Comparison of ENCODE assay signal across 12 mouse cellular contexts in genomic region chr7:16337733-16338132, GRCm38 (mm10). TPM values are rescaled to one million over a fixed set of nuclear protein-coding genes. Genes with fewer than 3 reads are reported as not detected.
DNase-seq lines count a peak whose midpoint lies in the region; ATAC-seq and TF ChIP-seq lines count a peak whose summit lies in the region.
"Had no signal": no experiment of that assay in that cellular context is flagged by ENCODE, and none has a peak within 500 bp of the region (broad histone marks: within the 10 kb centered on the region; RNA-seq: fewer than 3 reads in every experiment).

No protein-coding gene starts in this region.

- no peaks in the 10 kb centered on the region for H3K36me3 ChIP-seq in heart, adult 2 months (ENCODE audit: control insufficient read depth, insufficient read depth, low read length)
- peaks cover 43% of the 10 kb centered on the region for H3K36me3 ChIP-seq in midbrain, embryonic 14.5 days (ENCODE audit: control insufficient read depth, insufficient read depth, low read length)
- peaks cover 94% of the 10 kb centered on the region for H3K36me3 ChIP-seq in midbrain, embryonic 10.5 days

- no peak overlapping the region for H3K4me3 ChIP-seq in heart, adult 2 months
- H3K4me3 ChIP-seq in midbrain, embryonic 14.5 days (replicated peaks; ENCODE audit: low read depth, low read length), result no peak overlapping the region
- H3K4me3 ChIP-seq in midbrain, embryonic 10.5 days, result no peak overlapping the region
- H3K4me3 ChIP-seq: heart, embryonic 15.5 days; limb, embryonic 10.5 days had no signal

- H3K4me2 ChIP-seq in midbrain, embryonic 14.5 days (ENCODE audit: low read length), result no peak overlapping the region
- H3K4me2 ChIP-seq: heart, embryonic 15.5 days had no signal

- no peaks in the 10 kb centered on the region for H3K27me3 ChIP-seq in heart, adult 2 months (ENCODE audit: control insufficient read depth, insufficient read depth, low read length)
- H3K27me3 ChIP-seq in midbrain, embryonic 14.5 days (ENCODE audit: control insufficient read depth, insufficient read depth, low read length), result no peaks in the 10 kb centered on the region
- no peaks in the 10 kb centered on the region for H3K27me3 ChIP-seq in midbrain, embryonic 10.5 days (ENCODE audit: low read depth, poor library complexity, severe bottlenecking)
- H3K27me3 ChIP-seq: heart, embryonic 15.5 days had no signal

- no peak for DNase-seq in heart, adult 2 months
- DNase-seq in heart, postnatal 14 days, result no peak
- peak; percentile 35 for DNase-seq in midbrain, embryonic 14.5 days
- no peak for DNase-seq in midbrain, embryonic 10.5 days (ENCODE audit: low spot score)
- peak; percentile 70 for DNase-seq in ZHBTc4 (ENCODE audit: low read depth, low spot score)
- DNase-seq in thymus, postnatal 14 days, result peak; percentile 19
- DNase-seq in Muller cell, postnatal 12 days (ENCODE audit: inconsistent ontology term), result no peak
- DNase-seq: right cerebral cortex, adult 18-20 months had no signal

- ATAC-seq in midbrain, embryonic 14.5 days (ENCODE audit: low FRiP score, low TSS enrichment), result no peak
- ATAC-seq in granulocyte monocyte progenitor cell, adult 5-6 weeks (replicated peaks; ENCODE audit: poor library complexity, severe bottlenecking), result no peak
- ATAC-seq: inflammation-experienced regulatory T-cells, adult 6 months had no signal

- no peak for TF ChIP-seq POLR2A in heart, adult 2 months (IDR thresholded peaks at IDR 0.05; ENCODE audit: insufficient read depth, low read depth, low read length)

- peak; percentile 43 for TF ChIP-seq CTCF in heart, adult 2 months (IDR thresholded peaks at IDR 0.05)

- no peaks in the 10 kb centered on the region for H3K79me2 ChIP-seq in heart, adult 2 months (replicated peaks; ENCODE audit: control insufficient read depth, insufficient read depth, low read length)

- WGBS in heart, adult 2 months, result 68% methylated on average over 2 of the region's 2 CpGs
- 71% methylated on average over 2 of the region's 2 CpGs for WGBS in midbrain, embryonic 14.5 days
- WGBS in midbrain, embryonic 10.5 days, result 76% methylated on average over 2 of the region's 2 CpGs

- no peaks in the 10 kb centered on the region for H3K9me3 ChIP-seq in midbrain, embryonic 14.5 days (ENCODE audit: control insufficient read depth, low read length)
- no peaks in the 10 kb centered on the region for H3K9me3 ChIP-seq in midbrain, embryonic 10.5 days (replicated peaks)
- H3K9me3 ChIP-seq: heart, embryonic 15.5 days; limb, embryonic 10.5 days had no signal

- no peak overlapping the region for H3K27ac ChIP-seq in heart, adult 2 months
- no peak overlapping the region for H3K27ac ChIP-seq in midbrain, embryonic 14.5 days (replicated peaks; ENCODE audit: low read depth, low read length)
- H3K27ac ChIP-seq in midbrain, embryonic 10.5 days (replicated peaks), result no peak overlapping the region
- H3K27ac ChIP-seq: heart, embryonic 15.5 days; limb, embryonic 10.5 days had no signal

- TF ChIP-seq EP300 in heart, adult 2 months (IDR thresholded peaks at IDR 0.05; ENCODE audit: insufficient read depth, low read depth, low read length), result no peak

- no peaks in the 10 kb centered on the region for H3K4me1 ChIP-seq in heart, adult 2 months (ENCODE audit: control insufficient read depth, insufficient read depth, low read length)
- no peaks in the 10 kb centered on the region for H3K4me1 ChIP-seq in midbrain, embryonic 14.5 days (ENCODE audit: control insufficient read depth, insufficient read depth, low read length)
- no peaks in the 10 kb centered on the region for H3K4me1 ChIP-seq in midbrain, embryonic 10.5 days
- H3K4me1 ChIP-seq: limb, embryonic 10.5 days had no signal

- intact Hi-C loops in heart, adult 2 months (cut with DNase I), result loop anchor here (2.0 kb wide), 1 partner anchor 19 kb away; no protein-coding TSS in a partner anchor
- intact Hi-C loops in heart, postnatal 14 days (cut with DNase I), result no loop called here

- no peak overlapping the region for H3K9ac ChIP-seq in heart, adult 2 months (ENCODE audit: low read depth, low read length)
- H3K9ac ChIP-seq in midbrain, embryonic 14.5 days (replicated peaks; ENCODE audit: low read length), result no peak overlapping the region
- H3K9ac ChIP-seq: heart, embryonic 15.5 days had no signal

RNA-seq across cellular contexts. Expression of gene Bbc3, which starts 29.5 kb away (rescaled TPM):
- 1 to 10 TPM; 2.1 to 3.2 TPM for total RNA-seq in heart, adult 2 months (2021)
- polyA plus RNA-seq in heart, adult 2 months (2012; rRNA removed), result 2.4 and 3.3 TPM in 2 replicates
- 1 to 10 TPM; 7.9 to 8.7 TPM for total RNA-seq in heart, postnatal 14 days (2021)
- polyA plus RNA-seq in midbrain, embryonic 14.5 days (2014; fragmentation: Nextera tagmentation; extraction: Ambion mirVana), result 16.8 and 24.8 TPM in 2 replicates
- 14.4 and 17.1 TPM in 2 replicates for polyA plus RNA-seq in midbrain, embryonic 10.5 days (2016; fragmentation: Nextera tagmentation; extraction: Ambion mirVana)
- total RNA-seq in granulocyte monocyte progenitor cell, adult 5-6 weeks (2014; fragmentation: Nextera tagmentation), result 0.53 and 1.1 TPM in 2 replicates
- 1.3 and 2.2 TPM in 2 replicates for total RNA-seq in granulocyte monocyte progenitor cell, adult 5-6 weeks (2017)

RNA-seq across cellular contexts. Expression of gene Sae1, which starts 49.9 kb away (rescaled TPM):
- total RNA-seq in heart, adult 2 months (2021), result 10 to 100 TPM; 33.0 to 36.1 TPM
- polyA plus RNA-seq in heart, adult 2 months (2012; rRNA removed), result 23.4 and 45.3 TPM in 2 replicates
- total RNA-seq in heart, postnatal 14 days (2021), result 10 to 100 TPM; 41.8 to 47.6 TPM
- 178 and 240 TPM in 2 replicates for polyA plus RNA-seq in midbrain, embryonic 14.5 days (2014; fragmentation: Nextera tagmentation; extraction: Ambion mirVana)
- 447 and 477 TPM in 2 replicates for polyA plus RNA-seq in midbrain, embryonic 10.5 days (2016; fragmentation: Nextera tagmentation; extraction: Ambion mirVana)
- total RNA-seq in granulocyte monocyte progenitor cell, adult 5-6 weeks (2014; fragmentation: Nextera tagmentation), result 131 and 137 TPM in 2 replicates
- 409 and 421 TPM in 2 replicates for total RNA-seq in granulocyte monocyte progenitor cell, adult 5-6 weeks (2017)

RNA-seq across cellular contexts. Expression of gene Ccdc9, which starts 51.1 kb away (rescaled TPM):
- total RNA-seq in heart, adult 2 months (2021), result 10 to 100 TPM; 33.1 to 46.7 TPM
- 21.8 and 22.1 TPM in 2 replicates for polyA plus RNA-seq in heart, adult 2 months (2012; rRNA removed)
- total RNA-seq in heart, postnatal 14 days (2021), result 10 to 100 TPM; 32.1 to 39.4 TPM
- polyA plus RNA-seq in midbrain, embryonic 14.5 days (2014; fragmentation: Nextera tagmentation; extraction: Ambion mirVana), result 17.6 and 24.1 TPM in 2 replicates
- polyA plus RNA-seq in midbrain, embryonic 10.5 days (2016; fragmentation: Nextera tagmentation; extraction: Ambion mirVana), result 24.6 and 34.1 TPM in 2 replicates
- 31.7 and 50.9 TPM in 2 replicates for total RNA-seq in granulocyte monocyte progenitor cell, adult 5-6 weeks (2014; fragmentation: Nextera tagmentation)
- total RNA-seq in granulocyte monocyte progenitor cell, adult 5-6 weeks (2017), result 54.0 and 62.0 TPM in 2 replicates

Comparison
In these comparisons a context has a peak if more than half of its experiments do, and no peak if none do; other contexts are left out.
1. DNase-seq: peak in midbrain, embryonic 14.5 days (single experiment), ZHBTc4 (single experiment) and thymus, postnatal 14 days (single experiment); none in heart, adult 2 months (0 of 2), heart, postnatal 14 days (0 of 2), midbrain, embryonic 10.5 days (single experiment) and Muller cell, postnatal 12 days (single experiment).